Mouse (Mus musculus): Measurements from ENCODE around the gene Fancd2. TPM values are rescaled to one million over a fixed set of nuclear protein-coding genes. Genes with fewer than 3 reads are reported as not detected.

Gene Fancd2
- total RNA-seq, 2 experiments from 2014 or later: 3.3 to 3.6 TPM

DNA sequence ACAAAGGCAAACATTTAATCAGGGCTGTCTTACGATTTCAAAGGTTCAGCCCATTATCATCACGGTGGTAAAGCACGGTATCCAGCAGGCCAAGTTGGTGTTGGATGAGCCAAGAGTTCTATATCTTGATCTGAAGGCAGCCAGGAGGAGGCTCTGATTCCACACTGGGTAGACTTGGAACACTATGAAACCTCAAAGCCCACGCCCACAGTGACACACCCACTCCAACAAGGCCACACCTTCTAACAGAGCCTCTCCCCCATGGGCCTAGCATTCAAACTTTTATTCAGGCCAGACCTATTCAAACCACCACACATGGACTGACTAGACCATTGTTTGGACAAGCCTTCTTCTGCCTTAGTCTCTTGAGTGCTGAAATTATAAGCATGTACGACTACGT lies 71.3 kb downstream of the Fancd2 start:
- intact Hi-C loops (cut with DNase I): no loop called here

DNA sequence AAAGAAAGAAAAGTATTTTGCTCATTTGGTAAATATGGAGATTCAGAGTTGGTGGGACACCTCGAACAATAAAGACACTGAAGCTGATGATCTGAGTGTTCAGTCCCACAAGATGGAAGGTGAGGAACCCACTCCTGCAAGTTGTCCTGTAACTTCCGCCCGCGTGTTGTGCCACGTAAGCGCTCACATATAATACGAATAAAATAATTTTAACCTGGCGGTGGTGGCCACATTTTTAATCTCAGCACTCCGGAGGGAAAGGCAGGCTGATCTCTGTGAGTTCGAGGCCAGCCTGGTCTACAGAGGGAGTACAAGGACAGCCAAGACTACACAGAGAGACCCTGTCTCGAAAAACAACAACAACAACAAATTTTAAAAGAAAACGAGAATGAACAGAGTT lies 72.5 kb downstream of the Fancd2 start:
- intact Hi-C loops (cut with DNase I): no loop called here
- DNase-seq (ENCODE audit: extremely low spot score in 1 of 2, low spot score in 2 of 2): no peak

More for the DNA sequence above, 71.3 kb downstream of the Fancd2 start:
- DNase-seq (ENCODE audit: extremely low spot score in 1 of 2, low spot score in 2 of 2): no peak

DNA sequence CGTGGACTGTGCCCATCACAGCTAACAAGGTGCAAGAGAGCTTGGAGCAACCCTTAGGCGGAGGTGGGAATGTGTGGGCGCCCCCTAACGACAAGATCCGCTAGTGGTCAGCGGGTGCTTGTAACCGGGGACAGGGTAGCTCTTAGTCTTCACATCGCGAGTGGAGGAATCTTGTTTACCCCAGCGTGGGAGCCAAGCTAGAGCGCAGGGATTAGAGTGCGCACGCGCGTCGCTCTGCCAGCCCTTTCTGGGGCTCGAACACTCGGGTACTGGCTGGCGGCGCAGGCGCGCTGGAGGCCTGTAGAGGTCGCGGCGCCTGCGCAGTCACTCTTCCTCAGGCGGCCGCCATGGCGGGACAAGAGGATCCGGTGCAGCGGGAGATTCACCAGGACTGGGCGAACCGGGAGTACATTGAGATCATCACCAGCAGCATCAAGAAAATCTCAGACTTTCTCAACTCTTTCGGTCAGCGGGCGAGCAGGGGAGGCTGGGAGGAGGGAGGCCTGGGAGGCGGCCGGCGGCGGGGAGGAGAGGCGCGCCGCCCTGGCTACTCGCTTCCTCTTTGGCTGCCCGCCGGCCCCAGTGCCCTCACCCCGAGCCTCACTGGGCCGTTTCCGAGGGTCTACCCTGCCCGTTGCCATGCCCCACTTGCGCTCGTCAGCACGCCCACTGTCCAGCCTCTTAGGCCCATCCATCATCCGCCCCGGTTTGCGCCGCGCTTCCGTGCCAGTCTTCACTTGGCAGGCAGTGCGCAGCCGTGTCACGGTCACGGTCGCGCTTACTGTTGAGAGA lies 73.1 kb downstream of the Fancd2 start, which contains the start of gene Brk1:
Gene Brk1 (plus strand): TSS at position 341 of the 792 bp plus-strand sequence.
- DNase-seq (ENCODE audit: extremely low spot score in 1 of 2, low spot score in 2 of 2): peak; percentile 85 to 93
- intact Hi-C loops (cut with DNase I): loop anchor here (5.0 kb wide), 1 partner anchor 102 kb away; the partner anchor contains the start of gene Prrt3

DNA sequence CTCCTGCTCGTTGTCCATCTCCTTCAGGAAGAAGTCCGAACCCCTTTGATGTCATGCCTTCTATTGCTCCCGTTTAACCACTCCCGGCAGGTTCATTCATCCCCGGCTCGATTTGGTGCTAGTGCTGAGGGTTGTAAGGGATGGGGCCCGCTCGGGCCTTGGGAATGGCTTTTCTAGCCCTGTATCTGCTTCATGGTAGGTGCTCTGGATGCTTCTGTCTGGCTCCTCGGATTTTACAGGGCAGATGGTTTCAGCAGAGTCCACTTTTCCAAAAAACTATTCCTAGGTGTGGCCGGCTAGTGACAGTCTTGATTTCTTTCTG lies 73.7 kb downstream of the Fancd2 start:
- DNase-seq (ENCODE audit: extremely low spot score in 1 of 2, low spot score in 2 of 2): no peak
- intact Hi-C loops (cut with DNase I): loop anchor here (5.0 kb wide), 1 partner anchor 103 kb away; the partner anchor contains the start of gene Prrt3

DNA sequence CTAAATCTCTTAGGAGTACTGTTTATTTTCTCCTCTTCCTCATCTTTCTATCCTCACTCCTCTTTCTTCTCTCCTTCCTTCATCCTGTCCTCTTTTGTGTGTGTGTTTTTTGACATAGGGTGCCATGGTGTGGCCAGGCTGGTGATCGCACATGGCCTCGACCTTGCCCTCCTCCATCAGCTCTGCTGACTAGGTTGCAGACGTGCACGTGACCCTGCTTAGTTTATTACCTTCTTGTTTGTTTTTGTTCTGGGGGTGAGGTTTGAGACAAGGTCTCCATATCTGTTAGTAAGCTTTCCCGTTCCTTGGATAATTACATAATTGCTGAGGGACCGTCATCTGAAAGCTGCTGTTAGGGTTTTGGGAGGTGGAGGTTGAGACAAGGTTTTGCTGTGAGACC lies 77.4 kb downstream of the Fancd2 start:
- intact Hi-C loops (cut with DNase I): loop anchor here (5.0 kb wide), 1 partner anchor 107 kb away; the partner anchor contains the start of gene Prrt3

DNA sequence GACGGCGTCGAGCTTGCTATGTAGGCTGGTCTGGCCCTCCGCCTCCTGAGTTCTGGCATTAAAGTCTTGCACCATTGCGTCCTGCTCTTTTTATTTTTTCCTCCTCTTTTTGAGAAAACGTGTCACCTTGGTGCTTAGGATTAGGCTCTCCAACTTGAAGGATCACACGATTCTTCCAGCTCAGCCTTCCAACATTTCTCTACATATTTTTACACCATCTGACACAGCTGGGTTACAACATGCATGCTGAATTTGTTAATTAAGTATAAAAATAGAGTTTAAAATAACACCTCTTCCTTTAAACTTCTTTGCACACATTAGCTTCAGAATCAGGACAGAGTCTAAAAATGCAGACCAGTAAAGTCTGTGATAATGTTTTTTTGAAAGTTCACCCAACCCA lies 77.8 kb downstream of the Fancd2 start:
- intact Hi-C loops (cut with DNase I): loop anchor here (5.0 kb wide), 1 partner anchor 107 kb away; the partner anchor contains the start of gene Prrt3
- DNase-seq (ENCODE audit: extremely low spot score in 1 of 2, low spot score in 2 of 2): no peak

More for the DNA sequence above, 77.4 kb downstream of the Fancd2 start:
- no peak for DNase-seq (ENCODE audit: extremely low spot score in 1 of 2, low spot score in 2 of 2)

DNA sequence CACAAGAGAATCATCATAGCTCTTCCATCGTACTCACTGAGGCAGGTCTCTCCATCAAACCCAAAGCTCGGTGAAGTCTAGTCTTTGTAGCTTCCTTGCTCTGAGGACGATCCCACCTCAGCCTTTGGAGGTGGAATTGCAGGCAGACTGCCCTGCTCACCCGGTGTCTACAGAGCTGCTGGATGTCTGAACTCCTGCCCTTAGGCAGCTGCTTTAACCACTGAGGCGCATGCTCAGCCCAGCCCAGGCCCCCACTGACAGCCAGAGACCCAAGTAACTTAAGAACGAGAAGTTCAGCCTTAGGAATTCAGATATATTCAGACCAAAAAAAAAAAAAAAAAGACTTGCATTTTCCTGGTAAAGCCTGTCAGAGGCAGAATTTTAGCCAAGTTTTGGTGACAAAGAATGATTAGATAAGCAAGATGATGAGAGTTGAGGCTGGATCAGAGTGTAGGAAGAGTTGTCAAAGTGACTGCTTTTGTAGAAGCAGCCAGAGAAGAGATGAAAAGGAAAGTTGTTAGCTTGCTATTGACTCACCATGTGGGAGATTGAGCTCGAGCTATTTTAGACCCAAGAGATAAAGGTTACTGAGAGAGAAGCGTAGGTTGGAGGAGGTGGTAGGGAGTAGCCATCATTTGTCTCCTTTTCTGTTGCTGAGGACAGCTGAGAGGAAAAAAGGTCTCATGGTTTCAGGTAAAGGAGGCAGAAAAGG lies 80.9 kb downstream of the Fancd2 start:
- no peak for DNase-seq (ENCODE audit: extremely low spot score in 1 of 2, low spot score in 2 of 2)

DNA sequence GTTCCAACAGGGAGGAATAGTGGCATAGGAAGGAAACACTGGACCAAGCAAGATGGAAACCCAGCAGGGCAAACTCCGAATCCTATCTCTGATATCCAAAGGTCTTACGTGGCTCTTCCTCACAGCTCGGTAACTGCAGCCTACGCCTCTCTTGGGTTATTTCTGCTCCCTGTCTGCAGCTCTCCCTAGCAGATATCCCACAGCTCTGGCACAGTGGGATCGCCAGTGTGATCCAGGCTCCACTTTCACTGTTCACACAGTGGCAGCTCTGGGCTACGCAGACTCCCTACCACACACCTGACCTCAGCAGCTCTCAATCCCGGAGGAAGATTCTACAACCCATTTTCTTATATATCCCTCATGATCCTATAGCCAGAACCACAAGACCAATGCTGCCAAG lies 82.7 kb downstream of the Fancd2 start:
- intact Hi-C loops (cut with DNase I): no loop called here

More for the DNA sequence above, 80.9 kb downstream of the Fancd2 start:
- intact Hi-C loops (cut with DNase I): no loop called here

DNA sequence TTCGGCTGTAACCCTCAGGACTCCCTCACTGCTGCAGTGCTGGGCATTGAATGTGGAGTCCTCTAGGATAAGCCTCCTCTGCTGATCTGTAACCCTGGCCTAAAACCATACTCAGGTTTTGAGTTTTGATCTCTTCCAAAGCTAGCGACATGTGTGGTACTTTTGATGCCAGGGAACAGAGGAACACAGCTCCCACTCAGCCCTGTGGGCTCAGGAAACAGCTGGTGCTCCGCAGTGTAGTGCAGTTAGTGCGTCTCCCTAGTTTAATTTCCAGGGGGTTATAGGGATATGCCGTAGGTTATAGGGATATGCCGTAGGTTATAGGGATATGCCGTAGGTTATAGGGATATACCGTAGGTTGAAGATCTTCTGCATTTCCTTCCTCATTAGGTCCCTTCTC lies 83.5 kb downstream of the Fancd2 start:
- intact Hi-C loops (cut with DNase I): no loop called here
- DNase-seq (ENCODE audit: extremely low spot score in 1 of 2, low spot score in 2 of 2): no peak

More for the DNA sequence above, 82.7 kb downstream of the Fancd2 start:
- DNase-seq (ENCODE audit: extremely low spot score in 1 of 2, low spot score in 2 of 2): no peak

DNA sequence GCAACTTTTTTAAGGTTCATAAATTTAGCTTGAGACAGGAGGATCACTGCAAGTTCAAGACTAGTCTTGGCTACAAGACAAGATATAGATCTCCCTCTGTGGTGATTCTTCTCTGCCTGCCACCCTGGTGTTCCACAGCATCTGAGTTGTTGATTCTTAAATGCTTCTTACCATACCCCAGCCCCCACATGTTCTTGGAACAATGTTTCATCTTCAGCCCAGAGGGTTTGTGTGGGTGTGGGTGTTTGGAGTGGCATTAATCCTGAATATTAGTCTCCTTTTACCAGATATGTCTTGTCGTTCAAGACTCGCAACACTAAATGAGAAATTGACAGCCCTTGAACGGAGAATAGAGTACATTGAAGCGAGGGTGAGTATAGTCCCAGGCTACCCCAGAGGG lies 84.0 kb downstream of the Fancd2 start:
- DNase-seq (ENCODE audit: extremely low spot score in 1 of 2, low spot score in 2 of 2): no peak
- intact Hi-C loops (cut with DNase I): no loop called here

DNA sequence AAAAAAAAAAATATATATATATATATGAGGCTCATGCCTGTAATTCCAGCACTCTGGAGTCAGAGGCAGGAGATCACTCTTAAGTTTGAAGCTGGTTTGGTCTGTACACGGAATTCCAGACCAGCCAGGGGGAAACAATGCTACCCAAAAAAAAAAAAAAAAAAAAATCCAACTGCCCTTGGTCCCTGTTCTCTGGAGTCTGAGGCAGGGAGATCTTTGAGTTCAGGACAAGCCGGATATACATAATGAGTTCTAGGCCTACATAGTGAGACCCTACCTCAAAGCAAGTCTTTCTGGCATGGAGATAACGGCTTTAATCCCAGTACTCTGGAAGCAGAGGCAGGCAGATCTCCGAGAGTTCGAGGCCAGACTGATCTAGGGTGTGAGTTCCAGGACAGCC lies 91.9 kb downstream of the Fancd2 start:
- no peak for DNase-seq (ENCODE audit: extremely low spot score in 1 of 2, low spot score in 2 of 2)
- intact Hi-C loops (cut with DNase I): no loop called here

DNA sequence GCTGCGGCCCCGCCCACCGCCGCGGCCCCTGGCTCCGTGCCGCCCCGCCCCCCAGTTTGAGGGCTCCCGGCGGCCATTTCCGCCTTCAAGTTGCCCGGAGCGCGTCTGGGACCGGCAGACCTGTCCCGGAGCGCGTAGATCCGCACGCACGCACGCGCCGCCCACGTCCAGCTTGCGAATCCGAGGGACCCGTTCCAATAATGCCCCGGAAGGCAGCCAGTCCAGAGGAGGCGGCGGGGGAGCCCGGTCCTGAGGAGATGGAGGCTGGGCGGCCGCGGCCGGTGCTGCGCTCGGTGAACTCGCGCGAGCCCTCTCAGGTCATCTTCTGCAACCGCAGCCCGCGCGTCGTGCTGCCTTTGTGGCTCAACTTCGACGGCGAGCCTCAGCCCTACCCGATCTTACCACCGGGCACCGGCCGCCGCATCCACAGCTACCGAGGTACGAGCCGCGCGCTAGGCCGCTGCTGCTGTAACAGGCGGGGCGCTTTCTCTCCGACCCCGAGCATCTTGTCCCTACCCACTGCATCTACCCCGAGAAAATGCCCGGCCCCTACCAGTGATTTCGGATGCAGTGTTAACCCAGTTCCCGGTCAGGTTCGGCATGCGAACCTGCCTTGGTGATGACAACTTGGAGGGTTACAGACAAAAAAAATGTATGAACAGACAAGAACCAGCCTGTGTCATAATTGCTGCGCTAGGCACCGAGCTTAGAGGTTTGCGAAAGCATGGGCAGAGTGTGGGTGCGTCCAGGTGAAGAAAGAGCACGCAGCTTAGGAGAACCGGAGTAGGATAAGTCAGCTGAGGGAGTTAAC lies 92.7 kb downstream of the Fancd2 start, which contains the start of gene Vhl:
Gene Vhl (plus strand): TSS at position 19 of the 811 bp plus-strand sequence.
- DNase-seq (ENCODE audit: extremely low spot score in 1 of 2, low spot score in 2 of 2): peak; percentile 82 to 94
- intact Hi-C loops (cut with DNase I): no loop called here

DNA sequence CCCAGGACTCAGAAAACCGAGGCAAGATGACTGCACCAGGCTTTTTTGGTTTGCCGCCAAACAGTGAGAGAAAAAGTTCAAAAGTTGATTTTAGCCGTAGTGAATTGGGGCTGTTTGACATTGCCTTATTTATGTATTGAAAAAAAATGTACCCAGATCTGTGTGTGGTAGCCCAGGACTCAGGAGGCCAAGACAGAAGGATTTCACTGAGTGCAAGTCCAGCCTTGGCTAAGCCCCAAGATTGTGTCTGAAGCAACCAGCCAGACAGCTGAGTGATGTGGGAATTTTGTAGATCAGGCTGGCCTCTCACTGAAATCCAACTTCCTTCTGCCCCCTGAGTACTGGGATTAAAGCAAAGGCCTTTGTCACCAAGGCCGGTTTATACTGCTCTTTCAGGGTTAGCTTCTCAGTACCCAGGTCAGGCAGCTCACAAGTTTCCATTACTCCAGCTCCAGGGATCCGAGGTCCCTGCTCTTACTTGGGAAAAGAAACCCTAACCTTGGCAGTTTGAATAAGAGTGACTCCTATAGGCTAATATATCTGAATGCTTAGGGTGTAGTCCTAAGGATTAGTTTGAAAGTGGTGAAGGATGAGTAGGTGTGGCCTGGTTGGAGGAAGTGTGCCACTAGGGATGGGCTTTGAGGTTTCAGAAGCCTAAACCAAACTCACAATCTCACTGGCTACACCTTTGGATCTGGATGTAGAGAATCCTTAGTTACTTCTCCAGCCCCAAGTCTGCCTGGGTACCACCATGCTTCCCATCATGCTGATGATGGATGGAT lies 93.7 kb downstream of the Fancd2 start:
- peak in 1 of 2 experiments; percentile 43 for DNase-seq (ENCODE audit: extremely low spot score in 1 of 2, low spot score in 2 of 2)
- intact Hi-C loops (cut with DNase I): no loop called here

DNA sequence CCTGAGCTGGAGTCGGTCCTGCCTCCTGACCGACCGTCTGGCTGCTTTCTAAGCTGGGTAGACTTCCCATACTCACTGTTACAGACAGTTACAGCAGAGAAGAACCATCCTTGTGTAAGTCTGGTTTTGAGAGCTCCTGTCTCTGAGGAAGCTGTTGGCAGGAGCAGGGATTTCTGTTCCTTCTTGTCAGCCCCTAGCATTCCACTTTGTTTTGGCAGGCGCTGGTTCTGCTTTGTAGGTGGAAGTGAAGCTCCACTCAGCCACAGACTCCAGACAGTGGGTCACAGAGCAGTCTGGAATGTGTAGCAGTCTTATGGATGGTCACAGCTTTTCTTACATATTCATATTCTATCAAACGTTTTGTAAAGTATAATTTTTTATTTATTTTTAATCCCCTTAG lies 98.8 kb downstream of the Fancd2 start:
- intact Hi-C loops (cut with DNase I): no loop called here
- DNase-seq (ENCODE audit: extremely low spot score in 1 of 2, low spot score in 2 of 2): no peak

DNA sequence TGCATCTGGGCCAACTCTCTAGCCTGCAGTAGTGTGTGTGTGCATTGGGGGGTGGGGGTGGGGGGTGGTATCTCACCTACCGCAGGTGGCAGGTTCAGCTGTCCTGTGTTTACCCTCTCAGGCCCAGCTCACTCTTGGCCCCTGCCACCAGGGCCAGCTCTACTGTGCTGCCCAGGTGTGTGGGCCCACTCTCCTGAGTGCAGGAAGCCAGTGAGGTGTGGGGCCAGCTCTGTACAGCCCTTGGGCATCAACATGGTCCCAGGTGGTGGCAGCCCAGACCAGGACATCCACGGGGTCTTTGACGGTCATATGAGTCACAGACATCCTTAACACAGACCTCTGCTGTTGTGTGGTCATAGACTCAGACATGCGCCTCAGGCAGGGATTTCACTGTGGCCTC lies 101.4 kb downstream of the Fancd2 start:
- no peak for DNase-seq (ENCODE audit: extremely low spot score in 1 of 2, low spot score in 2 of 2)
- intact Hi-C loops (cut with DNase I): no loop called here

DNA sequence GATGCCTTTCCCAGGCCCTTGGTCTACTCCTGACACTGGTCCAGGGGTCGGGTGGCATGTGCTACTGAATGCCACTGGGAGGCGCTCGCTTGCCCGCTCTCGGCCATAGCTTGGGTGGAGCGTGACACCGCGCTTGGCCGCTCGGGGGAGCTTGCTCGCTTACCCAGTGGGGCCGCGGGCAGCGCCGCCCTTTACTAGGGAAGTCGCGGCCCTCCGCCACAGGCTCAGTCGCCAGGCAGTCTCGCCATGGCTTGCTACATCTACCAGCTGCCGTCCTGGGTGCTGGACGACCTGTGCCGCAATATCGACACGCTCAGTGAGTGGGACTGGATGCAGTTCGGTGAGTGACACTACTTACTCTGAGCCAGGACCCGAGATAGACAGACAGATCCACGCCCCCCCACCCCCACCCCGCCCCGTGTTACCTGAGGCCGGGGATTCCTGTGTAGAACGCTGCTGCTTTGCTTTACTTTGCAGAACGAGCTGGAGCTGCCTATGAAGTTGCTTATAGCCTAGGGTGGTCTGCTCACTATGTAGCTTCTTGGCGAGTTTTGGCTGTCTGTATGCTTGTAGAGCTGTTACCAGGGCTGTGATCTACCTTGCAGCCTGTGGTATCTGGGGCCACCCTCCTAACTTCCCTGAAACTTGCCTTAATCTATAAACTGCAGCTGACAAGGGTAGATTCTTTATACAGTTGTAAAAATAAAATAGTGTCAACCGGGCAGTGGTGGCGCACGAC lies 107.0 kb downstream of the Fancd2 start, which contains the start of gene Irak2:
Gene Irak2 (plus strand): TSS at position 166 of the 739 bp plus-strand sequence.
- DNase-seq (ENCODE audit: extremely low spot score in 1 of 2, low spot score in 2 of 2): peak; percentile 88 to 96
- intact Hi-C loops (cut with DNase I): loop anchor here (2.0 kb wide), 3 partner anchors 42 to 432 kb away; partner anchors contain the start of gene Tatdn2

DNA sequence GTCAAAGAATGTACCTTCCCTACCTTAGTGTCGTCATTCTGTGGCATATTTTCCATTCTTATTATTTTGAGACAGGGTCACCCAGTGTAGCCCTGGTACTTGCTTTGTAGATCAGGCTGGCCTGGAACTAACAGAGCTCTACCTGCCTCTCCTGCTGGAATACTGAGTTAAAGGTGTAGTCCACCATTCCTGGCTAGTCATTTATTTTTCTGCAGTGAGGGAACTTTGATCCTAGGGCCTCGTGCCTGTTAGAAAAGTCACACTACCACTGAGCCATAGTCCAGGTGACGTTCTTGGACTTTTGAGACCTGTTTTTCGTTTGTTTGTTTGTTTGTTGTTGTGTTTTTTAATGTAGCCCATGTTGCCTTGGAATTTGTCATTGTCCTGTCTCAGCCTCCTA lies 107.7 kb downstream of the Fancd2 start:
- DNase-seq (ENCODE audit: extremely low spot score in 1 of 2, low spot score in 2 of 2): no peak
- intact Hi-C loops (cut with DNase I): loop anchor here (2.0 kb wide), 3 partner anchors 42 to 432 kb away; partner anchors contain the start of gene Tatdn2
